Mouse (Mus musculus) embryonic facial prominence, embryonic 13.5 days (tissue): ENCODE measurements around the gene Adamts7. TPM values are rescaled to one million over a fixed set of nuclear protein-coding genes. Genes with fewer than 3 reads are reported as not detected.

Experiments
- ATAC-seq: fragments of 200-750 bp; cut with Nextera tagmentation; 2 replicates; pipeline ENCODE4 v1.8.0; 2017; ENCODE audit warnings: low read depth; ENCODE audit not compliant: insufficient number of reproducible peaks, insufficient read depth, low FRiP score, low TSS enrichment
- H3K27ac ChIP-seq: fragments of 300-500 bp; sonication (generic); 2 replicates; pipeline ENCODE4 v1.5.1; 2015; ENCODE audit warnings: moderate library complexity, mild to moderate bottlenecking, inconsistent platforms
- H3K27me3 ChIP-seq: fragments of 300-500 bp; sonication (generic); 2 replicates; pipeline ENCODE4 v1.6.1; 2015; ENCODE audit warnings: mild to moderate bottlenecking, inconsistent platforms
- H3K36me3 ChIP-seq: fragments of 300-500 bp; sonication (generic); 2 replicates; pipeline ENCODE4 v1.6.1; 2015; ENCODE audit warnings: mild to moderate bottlenecking, inconsistent platforms
- H3K4me1 ChIP-seq: fragments of 300-500 bp; sonication (generic); 2 replicates; pipeline ENCODE4 v1.6.1; 2015; ENCODE audit warnings: inconsistent platforms
- H3K4me2 ChIP-seq: fragments of 300-500 bp; sonication (generic); 2 replicates; pipeline ENCODE4 v1.6.1; 2015; ENCODE audit warnings: moderate library complexity, mild to moderate bottlenecking, inconsistent platforms
- H3K4me3 ChIP-seq: fragments of 300-500 bp; sonication (generic); 2 replicates; pipeline ENCODE4 v1.5.1; 2015; ENCODE audit warnings: mild to moderate bottlenecking, inconsistent platforms
- H3K9ac ChIP-seq: fragments of 300-500 bp; sonication (generic); 2 replicates; pipeline ENCODE4 v1.6.1; 2015; ENCODE audit warnings: mild to moderate bottlenecking, inconsistent platforms
- H3K9me3 ChIP-seq: fragments of 300-500 bp; sonication (generic); 2 replicates; pipeline ENCODE4 v1.6.1; 2016; ENCODE audit warnings: inconsistent platforms
- WGBS: fragments of 180-500 bp; shearing (Covaris S2); methylation state at CpG from one replicate; pipeline ENCODE4 v1.1.7; 2015; ENCODE audit warnings: mixed read lengths; 5-methylcytosine and 5-hydroxymethylcytosine counted together
- polyA plus RNA-seq: library from polyadenylated mRNA; unstranded; fragments of >200 nt; fragmentation: Nextera tagmentation; extraction: Ambion mirVana; gene quantifications from 2 replicates; pipeline ENCODE4 v1.2.1, GENCODE M21; 2015

The Adamts7 gene
- polyA plus RNA-seq, 1 experiment from 2014 or later = 20.0 TPM

GRCm38 (mm10) chr9:90201096-90201495 is 38.2 kb downstream of the Adamts7 start:
- H3K9me3 ChIP-seq = no peaks in the 10 kb centered on the region
- 87% methylated on average over 7 of the region's 7 CpGs for WGBS
- peaks cover 7% of the 10 kb centered on the region for H3K4me1 ChIP-seq
- no peak overlapping the region for H3K27ac ChIP-seq
- no peak overlapping the region for H3K9ac ChIP-seq
- ATAC-seq = no peak
- peaks cover 69% of the 10 kb centered on the region for H3K36me3 ChIP-seq
- H3K27me3 ChIP-seq = no peaks in the 10 kb centered on the region
- H3K4me2 ChIP-seq = no peak overlapping the region
- H3K4me3 ChIP-seq = no peak overlapping the region

- Histone ChIP-seq H3K27ac (no peak overlapping the region), H3K27me3 (no peaks in the 10 kb centered on the region), H3K36me3 (peaks cover 68% of the 10 kb centered on the region), H3K9ac (no peak overlapping the region), H3K9me3 (no peaks in the 10 kb centered on the region), H3K4me2 (no peak overlapping the region), H3K4me3 (no peak overlapping the region), H3K4me1 (peaks cover 7% of the 10 kb centered on the region)
- WGBS = 15% methylated on average over 4 of the region's 4 CpGs
- no peak for ATAC-seq
These were observed 38.7 kb downstream of the Adamts7 start for GRCm38 (mm10) chr9:90201541-90201940.

GRCm38 (mm10) chr9:90203233-90203632 is 40.4 kb downstream of the Adamts7 start:
- ATAC-seq = no peak
- Histone ChIP-seq H3K9me3 (no peaks in the 10 kb centered on the region), H3K4me1 (peaks cover 7% of the 10 kb centered on the region), H3K4me2 (no peak overlapping the region), H3K27ac (no peak overlapping the region), H3K4me3 (no peak overlapping the region), H3K27me3 (no peaks in the 10 kb centered on the region), H3K9ac (no peak overlapping the region), H3K36me3 (peaks cover 68% of the 10 kb centered on the region)
- 63% methylated on average over 5 of the region's 5 CpGs for WGBS

- Histone ChIP-seq H3K4me1 (peaks cover 7% of the 10 kb centered on the region), H3K36me3 (peaks cover 77% of the 10 kb centered on the region)
These were observed 41.6 kb downstream of the Adamts7 start for GRCm38 (mm10) chr9:90204396-90204915.

GRCm38 (mm10) chr9:90206500-90206899 is 43.6 kb downstream of the Adamts7 start:
- Histone ChIP-seq H3K27me3 (no peaks in the 10 kb centered on the region), H3K4me3 (no peak overlapping the region), H3K4me1 (peaks cover 2% of the 10 kb centered on the region), H3K9me3 (no peaks in the 10 kb centered on the region), H3K4me2 (no peak overlapping the region), H3K27ac (no peak overlapping the region), H3K9ac (no peak overlapping the region), H3K36me3 (peaks cover 76% of the 10 kb centered on the region)
- 46% methylated on average over 2 of the region's 2 CpGs for WGBS
- ATAC-seq = no peak; the same call in 1 of the 2 replicates

More at GRCm38 (mm10) chr9:90204396-90204915, 41.6 kb downstream of the Adamts7 start:
- no peak overlapping the region for H3K4me3 ChIP-seq
- H3K4me2 ChIP-seq = no peak overlapping the region
- no peak for ATAC-seq
- H3K27ac ChIP-seq = no peak overlapping the region
- H3K27me3 ChIP-seq = no peaks in the 10 kb centered on the region
- no peak overlapping the region for H3K9ac ChIP-seq
- H3K9me3 ChIP-seq = no peaks in the 10 kb centered on the region
- 61% methylated on average over 8 of the region's 8 CpGs for WGBS

- ATAC-seq = no peak
These were observed 44.9 kb downstream of the Adamts7 start for GRCm38 (mm10) chr9:90207808-90208207.

GRCm38 (mm10) chr9:90208655-90209054 is 45.8 kb downstream of the Adamts7 start:
- Histone ChIP-seq H3K4me1 (no peaks in the 10 kb centered on the region), H3K9me3 (no peaks in the 10 kb centered on the region), H3K27ac (no peak overlapping the region), H3K36me3 (peaks cover 78% of the 10 kb centered on the region), H3K4me3 (no peak overlapping the region), H3K27me3 (no peaks in the 10 kb centered on the region), H3K9ac (no peak overlapping the region), H3K4me2 (no peak overlapping the region)
- 88% methylated on average over 6 of the region's 6 CpGs for WGBS
- ATAC-seq = no peak

More at GRCm38 (mm10) chr9:90207808-90208207, 44.9 kb downstream of the Adamts7 start:
- H3K9ac ChIP-seq = no peak overlapping the region
- H3K27me3 ChIP-seq = no peaks in the 10 kb centered on the region
- H3K4me1 ChIP-seq = no peaks in the 10 kb centered on the region
- no peaks in the 10 kb centered on the region for H3K9me3 ChIP-seq
- H3K27ac ChIP-seq = no peak overlapping the region
- H3K4me2 ChIP-seq = no peak overlapping the region
- no peak overlapping the region for H3K4me3 ChIP-seq
- H3K36me3 ChIP-seq = peaks cover 73% of the 10 kb centered on the region
- 82% methylated on average over 8 of the region's 8 CpGs for WGBS

GRCm38 (mm10) chr9:90213127-90213526 is 50.3 kb downstream of the Adamts7 start:
- H3K27ac ChIP-seq = no peak overlapping the region
- H3K4me1 ChIP-seq = no peaks in the 10 kb centered on the region
- no peak overlapping the region for H3K4me3 ChIP-seq
- H3K9ac ChIP-seq = no peak overlapping the region
- WGBS = 79% methylated on average over 3 of the region's 3 CpGs
- H3K36me3 ChIP-seq = peaks cover 72% of the 10 kb centered on the region
- ATAC-seq = no peak
- no peak overlapping the region for H3K4me2 ChIP-seq
- no peaks in the 10 kb centered on the region for H3K9me3 ChIP-seq
- no peaks in the 10 kb centered on the region for H3K27me3 ChIP-seq

GRCm38 (mm10) chr9:90216259-90217001 is 53.6 kb downstream of the Adamts7 start:
- no peaks in the 10 kb centered on the region for H3K27me3 ChIP-seq
- WGBS = 76% methylated on average over 11 of the region's 11 CpGs
- H3K9me3 ChIP-seq = no peaks in the 10 kb centered on the region
- no peak overlapping the region for H3K9ac ChIP-seq
- no peaks in the 10 kb centered on the region for H3K4me1 ChIP-seq
- H3K36me3 ChIP-seq = peaks cover 70% of the 10 kb centered on the region
- H3K4me3 ChIP-seq = no peak overlapping the region
- H3K27ac ChIP-seq = no peak overlapping the region
- ATAC-seq = no peak
- no peak overlapping the region for H3K4me2 ChIP-seq

GRCm38 (mm10) chr9:90217501-90217900 is 54.6 kb downstream of the Adamts7 start:
- Histone ChIP-seq H3K27ac (no peak overlapping the region), H3K9me3 (no peaks in the 10 kb centered on the region), H3K4me2 (no peak overlapping the region), H3K27me3 (no peaks in the 10 kb centered on the region), H3K36me3 (peaks cover 74% of the 10 kb centered on the region), H3K4me1 (no peaks in the 10 kb centered on the region), H3K9ac (no peak overlapping the region), H3K4me3 (no peak overlapping the region)
- 64% methylated on average over 4 of the region's 4 CpGs for WGBS
- no peak for ATAC-seq

- Histone ChIP-seq H3K36me3 (peaks cover 72% of the 10 kb centered on the region), H3K27me3 (no peaks in the 10 kb centered on the region), H3K27ac (no peak overlapping the region), H3K4me3 (no peak overlapping the region), H3K4me2 (no peak overlapping the region), H3K9me3 (no peaks in the 10 kb centered on the region), H3K4me1 (no peaks in the 10 kb centered on the region), H3K9ac (no peak overlapping the region)
- 90% methylated on average over 3 of the region's 3 CpGs for WGBS
- ATAC-seq = no peak
These were observed 59.4 kb downstream of the Adamts7 start for GRCm38 (mm10) chr9:90222275-90222674.

- peaks cover 46% of the 10 kb centered on the region for H3K36me3 ChIP-seq
- H3K27ac ChIP-seq = no peak overlapping the region
- WGBS = 90% methylated on average over 21 of the region's 21 CpGs
- no peak for ATAC-seq
- H3K4me3 ChIP-seq = no peak overlapping the region
- H3K27me3 ChIP-seq = no peaks in the 10 kb centered on the region
- H3K9me3 ChIP-seq = no peaks in the 10 kb centered on the region
- H3K9ac ChIP-seq = no peak overlapping the region
- no peak overlapping the region for H3K4me2 ChIP-seq
- no peaks in the 10 kb centered on the region for H3K4me1 ChIP-seq
These were observed 63.3 kb downstream of the Adamts7 start for GRCm38 (mm10) chr9:90226081-90226741.
